Comparison of ENCODE assay signal across 9 mouse cellular contexts in genomic region chr14:34219295-34219694, GRCm38 (mm10). TPM values are rescaled to one million over a fixed set of nuclear protein-coding genes. Genes with fewer than 3 reads are reported as not detected.
DNase-seq lines count a peak whose midpoint lies in the region; ATAC-seq and TF ChIP-seq lines count a peak whose summit lies in the region.
"Had no signal": no experiment of that assay in that cellular context is flagged by ENCODE, and none has a peak within 500 bp of the region (broad histone marks: within the 10 kb centered on the region; RNA-seq: fewer than 3 reads in every experiment).

Gene Syt15, plus strand, starts transcription at chr14:34219595.

- H3K9ac ChIP-seq in heart, embryonic 14.5 days (ENCODE audit: low read length), result peak within 1 kb of the TSS; percentile 58
- H3K9ac ChIP-seq in heart, adult 2 months (ENCODE audit: low read depth, low read length), result no peak within 1 kb of the TSS
- H3K9ac ChIP-seq in hindbrain, embryonic 14.5 days, result peak within 1 kb of the TSS; percentile 44; the same call in 1 of the 2 replicates

- peak within 1 kb of the TSS; percentile 16 to 37 for H3K4me3 ChIP-seq in heart, embryonic 14.5 days (ENCODE audit: control insufficient read depth in 1 of 2, insufficient read depth in 1 of 2, low read depth in 1 of 2, low read length in 2 of 2)
- H3K4me3 ChIP-seq in heart, adult 2 months, result no peak within 1 kb of the TSS
- 0 out of 2 replicates have a peak within 1 kb of the TSS, but pooled peaks have one; percentile 14 for H3K4me3 ChIP-seq in brown adipose tissue, adult 24 weeks (ENCODE audit: insufficient read depth, low read depth, low read length)
- H3K4me3 ChIP-seq in hindbrain, embryonic 14.5 days (replicated peaks; ENCODE audit: low read length), result peak within 1 kb of the TSS; percentile 10; the same call in 1 of the 2 replicates
- H3K4me3 ChIP-seq in midbrain, embryonic 10.5 days, result peak within 1 kb of the TSS; percentile 46

- no peaks in the 10 kb centered on the region for H3K9me3 ChIP-seq in heart, embryonic 14.5 days (ENCODE audit: control insufficient read depth, low read length)
- H3K9me3 ChIP-seq in hindbrain, embryonic 14.5 days (ENCODE audit: control insufficient read depth, low read length), result no peaks in the 10 kb centered on the region
- H3K9me3 ChIP-seq in midbrain, embryonic 10.5 days (replicated peaks), result no peaks in the 10 kb centered on the region

- H3K27me3 ChIP-seq in heart, embryonic 14.5 days (ENCODE audit: control insufficient read depth, insufficient read depth, low read length), result peaks cover 34% of the 10 kb centered on the region
- no peaks in the 10 kb centered on the region for H3K27me3 ChIP-seq in heart, adult 2 months (ENCODE audit: control insufficient read depth, insufficient read depth, low read length)
- peaks cover 22% of the 10 kb centered on the region for H3K27me3 ChIP-seq in hindbrain, embryonic 14.5 days (ENCODE audit: control insufficient read depth, insufficient read depth, low read length)
- H3K27me3 ChIP-seq in midbrain, embryonic 10.5 days (ENCODE audit: low read depth, poor library complexity, severe bottlenecking), result peaks cover 40% of the 10 kb centered on the region

- whole genome bisulfite sequencing in heart, embryonic 14.5 days, result 51% methylated on average over 6 of the region's 6 CpGs
- 79% methylated on average over 6 of the region's 6 CpGs for WGBS in heart, adult 2 months
- 75% methylated on average over 6 of the region's 6 CpGs for WGBS in hindbrain, embryonic 14.5 days
- 79% methylated on average over 6 of the region's 6 CpGs for WGBS in midbrain, embryonic 10.5 days

- intact Hi-C loops in heart, adult 2 months (cut with DNase I), result no loop called here

- peak within 1 kb of the TSS; percentile 73 for H3K4me2 ChIP-seq in heart, embryonic 14.5 days (ENCODE audit: low read length)
- H3K4me2 ChIP-seq in hindbrain, embryonic 14.5 days (replicated peaks), result peak within 1 kb of the TSS; percentile 36

- H3K79me2 ChIP-seq in heart, adult 2 months (replicated peaks; ENCODE audit: control insufficient read depth, insufficient read depth, low read length), result no peaks in the 10 kb centered on the region

- ATAC-seq in heart, embryonic 14.5 days (ENCODE audit: insufficient number of reproducible peaks, insufficient read depth, low FRiP score, low read depth), result no peak
- ATAC-seq in hindbrain, embryonic 14.5 days (ENCODE audit: low FRiP score), result no peak
- ATAC-seq in granulocyte monocyte progenitor cell, adult 5-6 weeks (replicated peaks; ENCODE audit: poor library complexity, severe bottlenecking), result no peak
- ATAC-seq: inflammation-experienced regulatory T-cells, adult 6 months had no signal

- no peak for TF ChIP-seq POLR2A in heart, adult 2 months (IDR thresholded peaks at IDR 0.05; ENCODE audit: insufficient read depth, low read depth, low read length)

- no peak for TF ChIP-seq CTCF in heart, adult 2 months (IDR thresholded peaks at IDR 0.05)

- H3K36me3 ChIP-seq in heart, embryonic 14.5 days (ENCODE audit: control insufficient read depth, insufficient read depth, low read length), result no peaks in the 10 kb centered on the region
- no peaks in the 10 kb centered on the region for H3K36me3 ChIP-seq in heart, adult 2 months (ENCODE audit: control insufficient read depth, insufficient read depth, low read length)
- no peaks in the 10 kb centered on the region for H3K36me3 ChIP-seq in hindbrain, embryonic 14.5 days (replicated peaks; ENCODE audit: control insufficient read depth, insufficient read depth)
- no peaks in the 10 kb centered on the region for H3K36me3 ChIP-seq in midbrain, embryonic 10.5 days

- H3K4me1 ChIP-seq in heart, embryonic 14.5 days (ENCODE audit: control insufficient read depth in 2 of 2, insufficient read depth in 2 of 2, low read length in 2 of 2), result peaks cover 7 to 10% of the 10 kb centered on the region in 2 experiments; a peak in 2 of 4 replicates
- peaks cover 1% of the 10 kb centered on the region; the same call in 1 of the 2 replicates for H3K4me1 ChIP-seq in heart, adult 2 months (ENCODE audit: control insufficient read depth, insufficient read depth, low read length)
- H3K4me1 ChIP-seq in brown adipose tissue, adult 24 weeks (ENCODE audit: control insufficient read depth, insufficient read depth, insufficient read length, low read length), result peaks cover 2% of the 10 kb centered on the region
- no peaks in the 10 kb centered on the region; the same call in 1 of the 2 replicates for H3K4me1 ChIP-seq in hindbrain, embryonic 14.5 days (replicated peaks; ENCODE audit: control insufficient read depth, insufficient read depth, low read length)
- H3K4me1 ChIP-seq in midbrain, embryonic 10.5 days, result peaks cover 7% of the 10 kb centered on the region

- TF ChIP-seq EP300 in heart, adult 2 months (IDR thresholded peaks at IDR 0.05; ENCODE audit: insufficient read depth, low read depth, low read length), result no peak

- H3K27ac ChIP-seq in heart, embryonic 14.5 days (replicated peaks in 1 of 2; ENCODE audit: control insufficient read depth in 1 of 2, insufficient read depth in 1 of 2, low read depth in 2 of 2, low read length in 2 of 2), result no peak within 1 kb of the TSS
- H3K27ac ChIP-seq in heart, adult 2 months, result no peak within 1 kb of the TSS
- H3K27ac ChIP-seq in brown adipose tissue, adult 24 weeks (replicated peaks; ENCODE audit: low read depth, low read length), result no peak within 1 kb of the TSS
- no peak within 1 kb of the TSS for H3K27ac ChIP-seq in hindbrain, embryonic 14.5 days
- no peak within 1 kb of the TSS for H3K27ac ChIP-seq in midbrain, embryonic 10.5 days (replicated peaks)

- no peak for DNase-seq in heart, adult 2 months
- DNase-seq in hindbrain, embryonic 14.5 days (ENCODE audit: low spot score), result no peak
- DNase-seq in midbrain, embryonic 10.5 days (ENCODE audit: low spot score), result no peak
- DNase-seq in left cerebral cortex, adult 18-20 months (ENCODE audit: low spot score in 2 of 2), result no peak
- DNase-seq in urinary bladder, adult 18-20 months (ENCODE audit: low spot score in 2 of 2), result no peak

RNA-seq across cellular contexts. Expression of gene Syt15, which starts in this region (rescaled TPM):
- polyA plus RNA-seq in heart, embryonic 14.5 days (2014; fragmentation: Nextera tagmentation; extraction: Ambion mirVana), result 0.13 and 0.23 TPM in 2 replicates
- under 1 TPM; 0.43 to 0.78 TPM for total RNA-seq in heart, adult 2 months (2021)
- polyA plus RNA-seq in heart, adult 2 months (2012; rRNA removed), result 1.5 and 1.6 TPM in 2 replicates
- polyA plus RNA-seq in brown adipose tissue, adult 24 weeks (2012; ENCODE audit: insufficient read depth, insufficient read length, missing spikeins), result 0.29 TPM in 1 of 2 replicates, not detected in the other
- 0.42 and 0.79 TPM in 2 replicates for polyA plus RNA-seq in hindbrain, embryonic 14.5 days (2014; fragmentation: Nextera tagmentation; extraction: Ambion mirVana)
- polyA plus RNA-seq in midbrain, embryonic 10.5 days (2016; fragmentation: Nextera tagmentation; extraction: Ambion mirVana), result 0.11 and 0.37 TPM in 2 replicates
- under 1 TPM; 0.37 to 0.66 TPM for total RNA-seq in left cerebral cortex, adult 18-20 months (2021)
- total RNA-seq in granulocyte monocyte progenitor cell, adult 5-6 weeks (2014; fragmentation: Nextera tagmentation), result not detected in 2 replicates
- not detected in 2 replicates for total RNA-seq in granulocyte monocyte progenitor cell, adult 5-6 weeks (2017)
